Mouse (Mus musculus) spleen, adult 2 months (tissue): ENCODE measurements at regions not wholly inside any gene's neighbourhood (a gene's known extent, or its start where the extent isn't known, plus 50 kb on each side); places are given as distances from the start of the nearest gene placed in this dataset.
A peak's percentile ranks its signal among the peaks of the same experiment; 100 is the strongest.

Experiments used
- CTCF ChIP-seq: fragments of 200-500 bp; IDR thresholded peaks from 2 replicates; pipeline ENCODE4 v1.5.1; 2011; ENCODE audit warnings: mild to moderate bottlenecking, inconsistent platforms; ENCODE audit not compliant: insufficient read depth, insufficient read length, insufficient replicate concordance; ENCODE audit errors: extremely low read depth
- POLR2A ChIP-seq: fragments of 200-500 bp; IDR thresholded peaks from 2 replicates; pipeline ENCODE4 v1.6.1; 2011; ENCODE audit warnings: low read depth, low read length, inconsistent platforms

DNA sequence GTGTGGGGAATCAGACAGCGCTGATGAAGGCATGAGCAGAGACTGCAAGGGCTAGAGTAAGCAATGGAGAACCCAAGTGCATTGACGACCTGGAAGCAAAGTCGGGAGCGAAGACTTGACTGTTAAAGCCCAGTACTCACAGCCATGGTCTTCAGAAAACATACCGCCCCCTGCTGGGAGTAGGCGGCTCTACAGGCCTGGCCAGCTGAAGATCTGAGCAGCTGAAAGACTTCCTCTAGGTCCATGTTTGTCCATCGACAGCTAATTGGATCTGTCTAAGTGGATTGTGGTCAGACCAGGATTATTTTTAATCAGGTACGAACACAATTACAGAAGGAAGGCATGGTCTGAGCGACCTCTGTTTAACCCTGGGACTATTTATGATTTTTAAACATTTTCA lies 230.0 kb downstream of the Slc30a10 start:
- TF ChIP-seq CTCF (peak; percentile 4; the same call in 1 of the 2 replicates), POLR2A (no peak)
